Mouse (Mus musculus) G1E (cell line): ENCODE data around the gene Tcte1.

Source experiments
- CTCF ChIP-seq: IDR thresholded peaks from 2 replicates; pipeline ENCODE4 v1.5.1; 2012; ENCODE audit warnings: low read depth, low read length, inconsistent platforms, mixed read lengths
- GATA1 ChIP-seq: IDR thresholded peaks from 2 replicates; pipeline ENCODE4 v1.6.1; 2012; ENCODE audit warnings: borderline replicate concordance, low read length, inconsistent platforms, mixed read lengths

GRCm38 (mm10) chr17:45474146-45474545 is 49.1 kb upstream of the Tcte1 start:
- TF ChIP-seq GATA1 = no peak
- no peak for TF ChIP-seq CTCF
